ENCODE assay signal across 10 mouse cellular contexts in the genomic region with DNA sequence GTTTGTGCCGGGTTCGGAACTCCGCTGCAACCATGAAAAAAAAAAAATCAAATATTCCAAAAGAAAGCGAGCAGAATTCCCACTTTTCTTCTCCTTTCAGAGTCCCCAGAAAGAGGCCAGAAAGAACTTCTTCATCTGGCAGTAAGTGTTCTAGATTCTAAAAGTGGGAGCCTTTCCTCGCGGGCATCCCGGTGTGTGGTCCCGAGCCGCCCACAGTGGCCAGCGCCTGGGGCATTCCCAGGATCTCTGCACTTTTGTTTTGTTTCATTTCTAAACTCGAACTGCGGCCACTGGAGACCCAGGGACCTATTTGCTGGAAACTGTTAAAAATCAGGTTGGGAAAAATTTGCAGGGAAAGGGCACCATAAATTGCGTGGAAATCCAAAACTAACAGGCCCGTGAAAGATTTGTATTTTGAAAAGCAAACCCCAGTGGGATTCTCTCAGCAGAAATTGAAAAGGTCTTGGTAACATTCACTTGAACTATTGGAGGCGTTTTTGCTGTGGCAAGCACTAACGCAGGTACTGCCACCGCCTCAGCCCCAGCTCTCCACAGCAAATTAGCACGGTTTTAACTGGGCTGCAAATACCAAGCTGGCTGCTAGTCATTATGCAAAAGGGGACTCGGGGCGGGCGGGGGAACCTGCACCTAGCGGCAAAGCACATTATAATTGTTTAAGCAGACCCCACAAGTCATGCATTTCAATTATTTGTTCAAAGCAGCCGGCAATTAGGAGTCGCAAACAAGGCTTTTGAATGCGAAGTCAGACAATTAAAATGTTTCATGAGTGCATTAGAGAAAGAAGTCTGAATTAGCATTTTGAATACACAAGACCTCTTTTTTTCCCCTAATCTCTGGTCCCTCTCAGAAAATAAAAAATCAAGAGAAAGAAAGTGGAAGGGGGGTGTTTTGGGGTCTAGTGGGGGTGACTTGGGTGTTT.
DNase-seq lines count a peak whose midpoint lies in the region; ATAC-seq lines count a peak whose summit lies in the region.
"Had no signal": no experiment of that assay in that cellular context is flagged by ENCODE, and none has a peak within 500 bp of the region (broad histone marks: within the 10 kb centered on the region; RNA-seq: fewer than 3 reads in every experiment).

No protein-coding gene starts in this region.

- H3K27me3 ChIP-seq in intestine, embryonic 14.5 days (replicated peaks; ENCODE audit: control insufficient read depth, insufficient read depth, low read length): peaks cover 76% of the 10 kb centered on the region
- H3K27me3 ChIP-seq in intestine, embryonic 16.5 days (replicated peaks; ENCODE audit: control insufficient read depth, insufficient read depth, low read length): peaks cover 49% of the 10 kb centered on the region
- peaks cover 79% of the 10 kb centered on the region for H3K27me3 ChIP-seq in forebrain, embryonic 11.5 days (ENCODE audit: control insufficient read depth, insufficient read depth, low read length)
- peaks cover 15% of the 10 kb centered on the region for H3K27me3 ChIP-seq in midbrain, embryonic 11.5 days (ENCODE audit: control insufficient read depth, insufficient read depth, low read length)

- 3% methylated on average over 25 of the region's 25 CpGs for WGBS in intestine, embryonic 14.5 days
- 3% methylated on average over 25 of the region's 25 CpGs for WGBS in intestine, embryonic 16.5 days
- WGBS in forebrain, embryonic 11.5 days: under 1% methylated on average over 25 of the region's 25 CpGs
- 1% methylated on average over 25 of the region's 25 CpGs for WGBS in midbrain, embryonic 11.5 days

- H3K4me2 ChIP-seq in intestine, embryonic 14.5 days (ENCODE audit: low read length): no peak overlapping the region; the same call in 1 of the 2 replicates
- H3K4me2 ChIP-seq in intestine, embryonic 16.5 days (ENCODE audit: low read depth, low read length): no peak overlapping the region
- peak overlapping the region; percentile 46; the same call in 1 of the 2 replicates for H3K4me2 ChIP-seq in forebrain, embryonic 11.5 days (ENCODE audit: low read depth, low read length, severe bottlenecking)
- peak overlapping the region; percentile 58 for H3K4me2 ChIP-seq in midbrain, embryonic 11.5 days

- H3K4me1 ChIP-seq in intestine, embryonic 14.5 days (replicated peaks; ENCODE audit: control insufficient read depth, insufficient read depth, low read length): no peaks in the 10 kb centered on the region; the same call in 1 of the 2 replicates
- H3K4me1 ChIP-seq in intestine, embryonic 16.5 days (ENCODE audit: control insufficient read depth, insufficient read depth, low read length): peaks cover 4% of the 10 kb centered on the region; the same call in 1 of the 2 replicates
- H3K4me1 ChIP-seq in forebrain, embryonic 11.5 days (replicated peaks; ENCODE audit: control insufficient read depth, insufficient read depth, low read length): peaks cover 18% of the 10 kb centered on the region
- peaks cover 24% of the 10 kb centered on the region for H3K4me1 ChIP-seq in midbrain, embryonic 11.5 days (ENCODE audit: control insufficient read depth, insufficient read depth, low read length)

- DNase-seq in intestine, embryonic 14.5 days (ENCODE audit: low spot score): no peak
- peak; percentile 35 for DNase-seq in ZHBTc4 (ENCODE audit: low read depth, low spot score)
- DNase-seq in forebrain, embryonic 11.5 days (ENCODE audit: low spot score): peak; percentile 87
- peak; percentile 93 for DNase-seq in midbrain, embryonic 11.5 days (ENCODE audit: low spot score, missing footprints)
- DNase-seq in ovary, adult 18-20 months (ENCODE audit: low spot score): no peak
- no peak for DNase-seq in cerebellum, adult 18-20 months
- DNase-seq: cerebellum, adult 8-10 months had no signal

- H3K9ac ChIP-seq in intestine, embryonic 14.5 days (ENCODE audit: low read length): no peak overlapping the region
- H3K9ac ChIP-seq in intestine, embryonic 16.5 days (ENCODE audit: low read depth, low read length): no peak overlapping the region
- H3K9ac ChIP-seq in forebrain, embryonic 11.5 days (ENCODE audit: low read length): no peak overlapping the region
- H3K9ac ChIP-seq in midbrain, embryonic 11.5 days (ENCODE audit: low read length): peak overlapping the region; percentile 50; the same call in 1 of the 2 replicates

- no peaks in the 10 kb centered on the region for H3K36me3 ChIP-seq in intestine, embryonic 14.5 days (ENCODE audit: control insufficient read depth, insufficient read depth, low read length)
- no peaks in the 10 kb centered on the region for H3K36me3 ChIP-seq in intestine, embryonic 16.5 days (ENCODE audit: control insufficient read depth, insufficient read depth, low read length)
- no peaks in the 10 kb centered on the region for H3K36me3 ChIP-seq in forebrain, embryonic 11.5 days (ENCODE audit: control insufficient read depth, insufficient read depth, low read length)
- H3K36me3 ChIP-seq in midbrain, embryonic 11.5 days (ENCODE audit: control insufficient read depth, insufficient read depth, low read length): no peaks in the 10 kb centered on the region

- 0 out of 2 replicates have a peak overlapping the region, but pooled peaks have one; percentile 16 for H3K4me3 ChIP-seq in intestine, embryonic 14.5 days (ENCODE audit: low read depth, low read length)
- H3K4me3 ChIP-seq in intestine, embryonic 16.5 days (ENCODE audit: low read length): no peak overlapping the region
- peak overlapping the region; percentile 21 for H3K4me3 ChIP-seq in forebrain, embryonic 11.5 days (ENCODE audit: low read depth, low read length)
- H3K4me3 ChIP-seq in midbrain, embryonic 11.5 days (ENCODE audit: low read depth, low read length): peak overlapping the region; percentile 27

- 0 out of 2 replicates have a peak, but pooled peaks cover 3% of the 10 kb centered on the region for H3K9me3 ChIP-seq in intestine, embryonic 14.5 days (ENCODE audit: control insufficient read depth, low read length)
- no peaks in the 10 kb centered on the region for H3K9me3 ChIP-seq in intestine, embryonic 16.5 days (ENCODE audit: control insufficient read depth, low read length)
- no peaks in the 10 kb centered on the region for H3K9me3 ChIP-seq in forebrain, embryonic 11.5 days (ENCODE audit: control insufficient read depth, low read length)
- no peaks in the 10 kb centered on the region for H3K9me3 ChIP-seq in midbrain, embryonic 11.5 days (ENCODE audit: control insufficient read depth, low read length)

- no peak overlapping the region for H3K27ac ChIP-seq in intestine, embryonic 14.5 days (ENCODE audit: low read depth)
- H3K27ac ChIP-seq in intestine, embryonic 16.5 days (ENCODE audit: low read length): no peak overlapping the region
- H3K27ac ChIP-seq in forebrain, embryonic 11.5 days (ENCODE audit: low read depth, low read length): no peak overlapping the region
- no peak overlapping the region for H3K27ac ChIP-seq in midbrain, embryonic 11.5 days (ENCODE audit: low read depth, low read length)
- H3K27ac ChIP-seq: macrophage had no signal

- no peak for ATAC-seq in intestine, embryonic 14.5 days (replicated peaks; ENCODE audit: low FRiP score, low TSS enrichment, low read depth)
- ATAC-seq in intestine, embryonic 16.5 days: no peak
- ATAC-seq in forebrain, embryonic 11.5 days (replicated peaks; ENCODE audit: low FRiP score): peak; percentile 64
- peak; percentile 39 for ATAC-seq in midbrain, embryonic 11.5 days (ENCODE audit: low FRiP score)
- no peak for ATAC-seq in monocyte, adult 5-6 weeks (replicated peaks; ENCODE audit: insufficient number of reproducible peaks, low FRiP score, low TSS enrichment, poor library complexity, severe bottlenecking)

Comparison
In these comparisons a context has a peak if more than half of its experiments do, and no peak if none do; other contexts are left out.
1. ATAC-seq: peak in forebrain, embryonic 11.5 days (single experiment) and midbrain, embryonic 11.5 days (single experiment); none in intestine, embryonic 14.5 days (single experiment), intestine, embryonic 16.5 days (single experiment) and monocyte, adult 5-6 weeks (single experiment).
2. DNase-seq: peak in ZHBTc4 (single experiment), forebrain, embryonic 11.5 days (single experiment) and midbrain, embryonic 11.5 days (single experiment); none in intestine, embryonic 14.5 days (single experiment), ovary, adult 18-20 months (single experiment) and cerebellum, adult 18-20 months (0 of 2).
3. H3K4me2 ChIP-seq: peak in forebrain, embryonic 11.5 days (single experiment) and midbrain, embryonic 11.5 days (single experiment); none in intestine, embryonic 14.5 days (single experiment) and intestine, embryonic 16.5 days (single experiment).